Mouse (Mus musculus) G1E (cell line): ENCODE results near the gene Ptgir.

Experiments
- CTCF ChIP-seq: IDR thresholded peaks from 2 replicates; pipeline ENCODE4 v1.5.1; 2012; ENCODE audit warnings: low read depth, low read length, inconsistent platforms, mixed read lengths
- GATA1 ChIP-seq: IDR thresholded peaks from 2 replicates; pipeline ENCODE4 v1.6.1; 2012; ENCODE audit warnings: borderline replicate concordance, low read length, inconsistent platforms, mixed read lengths
- GATA2 ChIP-seq: IDR thresholded peaks from 2 replicates; pipeline ENCODE4 v1.6.1; 2012; ENCODE audit warnings: low read depth, low read length, inconsistent platforms, borderline replicate concordance
- POLR2AphosphoS5 ChIP-seq: IDR thresholded peaks from 2 replicates; pipeline ENCODE4 v1.6.1; 2012; ENCODE audit warnings: low read depth, low read length, inconsistent platforms; ENCODE audit not compliant: insufficient replicate concordance
- TAL1 ChIP-seq: conservative IDR thresholded peaks from 2 replicates; pipeline ENCODE4 v1.6.1; 2012; ENCODE audit warnings: low read depth, low read length, inconsistent platforms, mixed read lengths

DNA sequence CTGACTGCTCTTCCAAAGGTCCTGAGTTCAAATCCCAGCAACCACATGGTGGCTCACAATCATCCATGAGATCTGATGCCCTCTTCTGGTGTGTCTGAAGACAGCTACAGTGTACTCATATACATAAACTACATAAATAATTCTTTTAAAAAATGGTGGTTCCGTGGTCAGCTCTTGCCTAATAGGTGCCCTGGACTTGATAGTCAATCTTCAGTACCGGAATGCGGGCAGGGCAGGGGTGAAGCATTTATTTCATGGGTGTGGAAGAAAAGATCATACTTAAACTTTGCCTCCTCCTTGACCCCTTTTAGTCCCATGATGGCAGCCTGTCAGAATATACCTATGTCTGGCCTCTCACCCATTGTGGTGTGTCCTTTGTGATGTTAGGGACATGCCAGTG lies 5.6 kb downstream of the Ptgir start:
- TF ChIP-seq CTCF, result no peak
- TF ChIP-seq GATA2, result no peak
- TF ChIP-seq TAL1, result no peak
- no peak for TF ChIP-seq GATA1
- TF ChIP-seq POLR2AphosphoS5, result no peak
